Mouse (Mus musculus) heart, adult 2 months (tissue): ENCODE results near the gene Tbc1d9. TPM values are rescaled to one million over a fixed set of nuclear protein-coding genes. Genes with fewer than 3 reads are reported as not detected.

ENCODE experiments used
- DNase-seq, 2 experiments: peaks; one replicate each; pipeline ENCODE4 v3.0.0; 2021
- H3K27ac ChIP-seq: fragments of 200-600 bp; 2 replicates; pipeline ENCODE4 v1.8.1; 2022
- H3K27me3 ChIP-seq: fragments of 200-500 bp; 2 replicates; pipeline ENCODE4 v1.6.1; 2012; ENCODE audit warnings: mild to moderate bottlenecking, low read length, inconsistent platforms, mixed read lengths; ENCODE audit not compliant: control insufficient read depth, insufficient read depth
- H3K36me3 ChIP-seq: fragments of 200-500 bp; 2 replicates; pipeline ENCODE4 v1.6.1; 2012; ENCODE audit warnings: low read length, inconsistent platforms; ENCODE audit not compliant: control insufficient read depth, insufficient read depth
- H3K4me1 ChIP-seq: fragments of 200-500 bp; 2 replicates; pipeline ENCODE4 v1.6.1; 2011; ENCODE audit warnings: low read length; ENCODE audit not compliant: control insufficient read depth, insufficient read depth
- H3K4me3 ChIP-seq: fragments of 200-600 bp; 2 replicates; pipeline ENCODE4 v1.8.1; 2022
- H3K79me2 ChIP-seq: fragments of 200-500 bp; replicated peaks from 2 replicates; pipeline ENCODE4 v1.6.1; 2012; ENCODE audit warnings: mild to moderate bottlenecking, inconsistent platforms, low read length, moderate library complexity, mixed read lengths; ENCODE audit not compliant: control insufficient read depth, insufficient read depth
- H3K9ac ChIP-seq: fragments of 200-500 bp; 2 replicates; pipeline ENCODE4 v1.6.1; 2012; ENCODE audit warnings: low read depth, mild to moderate bottlenecking, control low read depth, inconsistent platforms, low read length, mixed read lengths
- CTCF ChIP-seq: fragments of 200-600 bp; IDR thresholded peaks from 2 replicates; pipeline ENCODE4 v1.8.1; 2022; ENCODE audit warnings: antibody characterized with exemption, mild to moderate bottlenecking, moderate library complexity
- EP300 ChIP-seq: fragments of 200-500 bp; IDR thresholded peaks from 2 replicates; pipeline ENCODE4 v1.6.1; 2011; ENCODE audit warnings: low read depth, low read length, control low read depth; ENCODE audit not compliant: insufficient read depth
- POLR2A ChIP-seq: fragments of 200-500 bp; IDR thresholded peaks from 2 replicates; pipeline ENCODE4 v1.6.1; 2011; ENCODE audit warnings: mild to moderate bottlenecking, low read depth, low read length, control low read depth; ENCODE audit not compliant: insufficient read depth
- WGBS: fragments of 180-500 bp; shearing (Covaris S2); methylation state at CpG from one replicate; pipeline ENCODE4 v1.1.7; 2018; 5-methylcytosine and 5-hydroxymethylcytosine counted together
- intact Hi-C: fragments of 180-260 bp; cut with DNase I; formaldehyde crosslinking; loops from one replicate; pipeline ENCODE4 v1.15.1; 2025
- polyA plus RNA-seq: library from polyadenylated mRNA; depleted of rRNA; stranded (reverse); fragments of >200 nt; gene quantifications from 2 replicates; pipeline ENCODE4 v1.2.3, GENCODE M21; 2012; rRNA removed
- total RNA-seq, 2 experiments: library from RNA; stranded (reverse); gene quantifications; 2 replicates each; pipeline ENCODE4 v1.2.3; 2021

Gene Tbc1d9
- total and polyA plus RNA-seq, 3 experiments = 2.3 to 2.6 (median 2.4) TPM

DNA sequence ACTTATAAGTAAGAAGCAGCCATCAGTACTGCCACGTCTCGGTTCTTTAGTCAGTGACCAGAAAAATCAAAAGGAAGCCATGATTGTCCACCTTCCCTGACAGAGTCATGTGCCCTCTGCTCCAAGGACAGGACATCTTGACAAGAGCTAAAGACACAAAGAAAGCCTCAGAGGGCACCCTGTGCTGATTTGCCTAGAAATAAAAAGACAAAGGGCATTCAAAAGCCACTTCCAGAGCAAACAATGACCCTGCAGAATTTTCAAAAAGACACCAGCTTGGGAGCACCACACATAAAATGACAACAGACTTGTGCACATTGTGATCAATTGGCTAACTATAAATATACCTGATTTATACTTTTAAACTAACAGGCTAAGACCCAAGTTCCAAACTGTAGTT, 150.5 kb downstream of the Tbc1d9 start:
- Histone ChIP-seq H3K27me3 (no peaks in the 10 kb centered on the region), H3K79me2 (no peaks in the 10 kb centered on the region), H3K27ac (no peak overlapping the region), H3K9ac (no peak overlapping the region), H3K36me3 (no peaks in the 10 kb centered on the region), H3K4me3 (no peak overlapping the region), H3K4me1 (no peaks in the 10 kb centered on the region)
- intact Hi-C loops = no loop called here
- TF ChIP-seq EP300 (no peak), POLR2A (no peak), CTCF (no peak)
- no peak for DNase-seq
- WGBS = 89% methylated on average over 2 of the region's 2 CpGs

DNA sequence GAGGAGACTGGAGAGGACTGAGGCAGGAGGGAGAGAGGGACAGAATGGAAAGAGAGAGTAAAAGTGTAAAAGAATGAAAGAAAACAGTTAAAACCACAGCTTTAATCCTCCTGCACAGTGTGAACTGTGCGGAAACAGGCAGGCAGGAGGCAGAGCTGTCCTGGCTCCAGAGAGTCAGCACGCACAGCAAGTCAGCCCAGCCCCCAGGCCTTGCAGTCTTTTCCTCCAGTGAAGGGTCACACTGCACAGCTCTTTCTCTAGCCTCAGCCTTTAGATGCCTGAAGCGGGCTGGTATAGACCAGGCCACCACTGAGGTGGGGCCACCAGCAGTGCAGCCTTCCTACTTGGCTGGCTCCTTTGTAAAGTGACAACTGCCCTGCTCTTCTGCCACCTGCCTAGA, 155.4 kb downstream of the Tbc1d9 start:
- DNase-seq = no peak
- no peaks in the 10 kb centered on the region for H3K27me3 ChIP-seq
- no peaks in the 10 kb centered on the region for H3K79me2 ChIP-seq
- no peaks in the 10 kb centered on the region for H3K4me1 ChIP-seq
- no peaks in the 10 kb centered on the region for H3K36me3 ChIP-seq
- H3K27ac ChIP-seq = no peak overlapping the region
- TF ChIP-seq POLR2A = no peak
- no peak overlapping the region for H3K4me3 ChIP-seq
- WGBS = 88% methylated on average over 3 of the region's 3 CpGs
- intact Hi-C loops = no loop called here
- H3K9ac ChIP-seq = no peak overlapping the region

DNA sequence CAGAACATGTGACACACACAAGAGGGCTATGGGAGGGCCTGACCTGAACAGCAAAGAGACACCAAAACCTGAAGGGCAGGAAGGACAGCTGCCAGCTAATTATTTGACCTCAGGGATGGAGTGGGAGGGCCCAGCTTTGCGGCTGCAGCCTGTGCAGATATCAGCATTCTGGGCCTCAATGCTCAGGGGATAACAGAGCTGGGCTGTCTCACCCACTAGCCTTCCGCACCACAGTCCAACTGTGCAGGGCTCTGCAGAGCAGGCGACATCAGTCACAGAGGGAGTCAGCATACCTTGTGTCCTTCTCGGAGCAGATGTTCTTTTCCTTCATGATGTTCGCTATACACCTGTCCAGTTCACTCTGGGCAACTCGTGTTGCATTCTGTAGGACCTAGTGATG, 157.2 kb downstream of the Tbc1d9 start:
- 93% methylated on average over 6 of the region's 6 CpGs for WGBS

More for the DNA sequence above, 157.2 kb downstream of the Tbc1d9 start:
- H3K4me1 ChIP-seq = no peaks in the 10 kb centered on the region
- DNase-seq = no peak
- H3K4me3 ChIP-seq = no peak overlapping the region
- no peaks in the 10 kb centered on the region for H3K27me3 ChIP-seq
- TF ChIP-seq EP300 (no peak), CTCF (no peak), POLR2A (no peak)
- no peaks in the 10 kb centered on the region for H3K36me3 ChIP-seq
- H3K79me2 ChIP-seq = no peaks in the 10 kb centered on the region
- H3K9ac ChIP-seq = no peak overlapping the region
- intact Hi-C loops = no loop called here
- no peak overlapping the region for H3K27ac ChIP-seq

Other genes starting within 250 kb of the Tbc1d9 start
- gene Gm10645, start 818 bp downstream of the Tbc1d9 start, total RNA-seq = under 1 TPM in 1 of 2 experiments, not detected in 1; 0.20 TPM
- gene Gm10645, start 818 bp downstream of the Tbc1d9 start, polyA plus RNA-seq = 0.29 TPM in 1 of 2 replicates, not detected in the other
- 10 to 100 TPM; 11.1 to 18.1 TPM for gene Ucp1, start 125.0 kb downstream of the Tbc1d9 start, total RNA-seq
- gene Ucp1, start 125.0 kb downstream of the Tbc1d9 start, polyA plus RNA-seq = 145 and 236 TPM in 2 replicates
- 1 to 10 TPM; 7.7 to 8.3 TPM for gene Elmod2, start 167.1 kb downstream of the Tbc1d9 start, total RNA-seq
- 2.7 and 5.9 TPM in 2 replicates for gene Elmod2, start 167.1 kb downstream of the Tbc1d9 start, polyA plus RNA-seq
- gene Mgat4d, start 183.1 kb downstream of the Tbc1d9 start, total RNA-seq = not detected
- not detected in 2 replicates for gene Mgat4d, start 183.1 kb downstream of the Tbc1d9 start, polyA plus RNA-seq
- gene Clgn, start 224.5 kb downstream of the Tbc1d9 start, total RNA-seq = not detected
- gene Clgn, start 224.5 kb downstream of the Tbc1d9 start, polyA plus RNA-seq = 0.08 and 0.12 TPM in 2 replicates